Mouse (Mus musculus) thymus, adult 2 months (tissue): ENCODE results near the gene Nupr1.

ENCODE experiments used
- CTCF ChIP-seq: fragments of 200-500 bp; IDR thresholded peaks from 2 replicates; pipeline ENCODE4 v1.5.1; 2012; ENCODE audit warnings: mild to moderate bottlenecking, control low read depth, low read length, moderate library complexity, borderline replicate concordance; ENCODE audit not compliant: control insufficient read depth, poor library complexity, insufficient read depth; ENCODE audit errors: extremely low read depth
- POLR2A ChIP-seq: fragments of 200-500 bp; IDR thresholded peaks from 2 replicates; pipeline ENCODE4 v1.6.1; 2012; ENCODE audit warnings: mild to moderate bottlenecking, low read length, control low read depth, moderate library complexity; ENCODE audit not compliant: control insufficient read depth, poor library complexity, insufficient read depth; ENCODE audit errors: extremely low read depth

DNA sequence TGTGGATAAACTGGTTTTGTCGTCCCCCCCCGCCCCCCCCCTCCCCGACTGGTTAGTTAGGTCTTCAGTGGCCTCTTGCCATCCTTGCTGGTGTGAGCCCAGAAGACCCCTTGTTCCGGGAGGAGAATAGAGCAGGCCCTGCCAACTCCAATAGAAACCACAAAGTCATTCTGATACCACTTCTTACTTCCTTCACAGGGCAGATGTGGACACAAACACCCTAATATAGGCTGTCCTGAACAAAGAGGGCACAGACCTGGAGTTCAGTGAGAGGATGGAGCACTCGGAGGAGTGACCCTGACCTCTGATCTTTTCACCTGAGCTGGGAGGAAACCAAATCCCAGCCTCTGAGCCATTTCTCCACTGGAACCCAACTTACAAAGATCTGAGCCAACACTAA, 28.8 kb downstream of the Nupr1 start:
- TF ChIP-seq CTCF (no peak), POLR2A (no peak)
